Mouse (Mus musculus) liver, adult 2 months (tissue): Measurements from ENCODE around the gene Kat6b.

ENCODE experiments used
- CTCF ChIP-seq: fragments of 200-500 bp; IDR thresholded peaks from 2 replicates; pipeline ENCODE4 v1.5.1; 2011; ENCODE audit warnings: low read depth, low read length, control low read depth
- POLR2A ChIP-seq: fragments of 200-500 bp; IDR thresholded peaks from 2 replicates; pipeline ENCODE4 v1.6.1; 2011; ENCODE audit warnings: low read length, control low read depth; ENCODE audit not compliant: insufficient read depth; ENCODE audit errors: extremely low read depth

GRCm38 (mm10) chr14:21613031-21613430, 131.8 kb downstream of the Kat6b start:
- no peak for TF ChIP-seq POLR2A
- no peak for TF ChIP-seq CTCF
